Mouse (Mus musculus): ENCODE data around the gene Gm20908.
"Not testable (repeated sequence)": the region's sequence is repeated elsewhere in the genome, so short reads cannot be mapped to it uniquely, and the experiment has no call there.

The Gm20908 gene

GRCm38 (mm10) chrY:64472966-64473365 is at the start of gene Gm20908:
Gene Gm20908, plus strand, starts transcription at chrY:64473266.
- DNase-seq = not testable (repeated sequence)

All from kidney, postnatal 14 days (tissue).